Mouse (Mus musculus): Measurements from ENCODE around the gene Ccl26. TPM values are rescaled to one million over a fixed set of nuclear protein-coding genes. Genes with fewer than 3 reads are reported as not detected.

Ccl26 gene
- polyA plus RNA-seq, 1 experiment from 2014 or later, result not detected

DNA sequence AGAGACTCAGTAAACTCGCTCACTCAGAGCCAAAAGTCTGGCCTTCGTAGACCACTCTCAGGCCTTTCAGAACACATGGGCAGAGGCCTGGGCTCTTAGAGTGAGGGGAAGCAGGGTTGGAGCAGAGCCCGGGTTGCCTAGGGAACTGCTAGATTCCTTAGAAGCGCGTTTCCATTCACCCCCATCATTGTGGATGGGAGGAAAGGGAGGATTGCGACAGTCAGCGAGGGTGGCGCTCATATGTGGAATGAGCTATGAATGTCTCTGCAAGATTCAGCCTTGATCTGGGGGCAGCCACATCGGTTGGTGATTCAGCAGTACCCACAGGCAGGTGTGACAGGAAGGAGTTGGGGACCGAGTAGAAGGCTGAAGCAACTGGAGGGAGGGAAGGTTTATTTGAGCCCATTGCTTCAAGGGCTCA, 16.0 kb upstream of the Ccl26 start:
- no peaks in the 10 kb centered on the region for H3K36me3 ChIP-seq (ENCODE audit: control insufficient read depth, insufficient read depth, low read length)
- 86% methylated on average over 10 of the region's 10 CpGs for WGBS
- no peak overlapping the region for H3K4me3 ChIP-seq (ENCODE audit: low read length)
- H3K9me3 ChIP-seq (ENCODE audit: control insufficient read depth, low read length), result no peaks in the 10 kb centered on the region
- no peak for ATAC-seq (ENCODE audit: low FRiP score, low TSS enrichment)
- H3K4me1 ChIP-seq (ENCODE audit: control insufficient read depth, insufficient read depth, low read length), result no peaks in the 10 kb centered on the region
- no peak overlapping the region for H3K4me2 ChIP-seq (replicated peaks; ENCODE audit: low read depth, low read length)
- H3K27me3 ChIP-seq (ENCODE audit: control insufficient read depth, insufficient read depth, low read length), result no peaks in the 10 kb centered on the region
- no peak overlapping the region for H3K27ac ChIP-seq (ENCODE audit: low read depth, low read length)
- H3K9ac ChIP-seq (ENCODE audit: low read depth, low read length), result no peak overlapping the region

DNA sequence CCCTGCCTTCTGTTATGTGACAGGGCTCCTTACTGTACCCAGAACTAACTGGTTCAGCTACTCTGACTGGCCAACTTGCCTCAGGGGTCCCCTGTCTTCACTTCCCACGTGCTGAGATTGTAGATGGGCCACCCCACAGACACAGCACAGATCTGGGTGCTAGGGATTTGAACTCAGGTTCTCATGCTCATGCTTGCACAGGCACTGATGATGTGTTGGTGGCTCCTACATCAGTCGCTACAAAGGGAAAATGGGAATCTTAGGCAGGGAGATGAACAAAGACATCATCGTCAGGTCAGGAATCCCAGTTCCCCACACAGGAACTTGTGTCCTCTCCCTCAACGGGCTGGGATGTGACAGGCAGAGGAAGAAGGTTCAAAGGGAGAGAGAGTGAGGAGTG, 12.7 kb upstream of the Ccl26 start:
- H3K9ac ChIP-seq (ENCODE audit: low read depth, low read length), result no peak overlapping the region
- no peaks in the 10 kb centered on the region for H3K4me1 ChIP-seq (ENCODE audit: control insufficient read depth, insufficient read depth, low read length)
- H3K4me3 ChIP-seq (ENCODE audit: low read length), result no peak overlapping the region
- 72% methylated on average over 4 of the region's 4 CpGs for WGBS
- ATAC-seq (ENCODE audit: low FRiP score, low TSS enrichment), result no peak
- no peaks in the 10 kb centered on the region for H3K36me3 ChIP-seq (ENCODE audit: control insufficient read depth, insufficient read depth, low read length)
- no peak overlapping the region for H3K27ac ChIP-seq (ENCODE audit: low read depth, low read length)
- no peak overlapping the region for H3K4me2 ChIP-seq (replicated peaks; ENCODE audit: low read depth, low read length)
- no peaks in the 10 kb centered on the region for H3K27me3 ChIP-seq (ENCODE audit: control insufficient read depth, insufficient read depth, low read length)
- H3K9me3 ChIP-seq (ENCODE audit: control insufficient read depth, low read length), result no peaks in the 10 kb centered on the region

DNA sequence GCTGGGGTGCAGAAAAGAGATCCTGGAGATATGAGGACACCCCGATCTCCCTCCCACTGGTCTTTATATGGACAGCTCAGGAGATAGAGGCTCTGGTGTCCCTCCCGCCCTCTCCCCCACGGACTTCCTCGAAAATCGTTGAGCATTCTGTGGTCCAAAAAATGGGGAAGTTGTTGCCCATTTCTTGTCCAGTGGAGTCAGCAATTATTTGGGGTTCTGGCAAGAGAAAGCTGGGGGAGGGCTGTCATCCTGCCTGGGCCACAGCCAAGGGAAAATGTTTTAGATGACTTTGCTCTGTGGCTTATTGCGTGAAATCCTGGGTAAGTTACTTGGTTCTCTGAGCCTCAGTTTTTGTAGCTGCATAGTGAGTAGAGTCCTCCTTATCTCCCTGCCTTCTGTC, 9.6 kb upstream of the Ccl26 start, which contains the start of gene Ccl24:
TSS of gene Ccl24 (minus strand) at position 44 of the 400 bp plus-strand sequence.
- 91% methylated on average over 6 of the region's 6 CpGs for WGBS
- no peak within 1 kb of the TSS for H3K4me3 ChIP-seq (ENCODE audit: low read length)
- no peak for ATAC-seq (ENCODE audit: low FRiP score, low TSS enrichment)
- H3K4me1 ChIP-seq (ENCODE audit: control insufficient read depth, insufficient read depth, low read length), result no peaks in the 10 kb centered on the region
- no peaks in the 10 kb centered on the region for H3K36me3 ChIP-seq (ENCODE audit: control insufficient read depth, insufficient read depth, low read length)
- H3K9me3 ChIP-seq (ENCODE audit: control insufficient read depth, low read length), result no peaks in the 10 kb centered on the region
- no peak within 1 kb of the TSS for H3K27ac ChIP-seq (ENCODE audit: low read depth, low read length)
- no peaks in the 10 kb centered on the region for H3K27me3 ChIP-seq (ENCODE audit: control insufficient read depth, insufficient read depth, low read length)
- no peak within 1 kb of the TSS for H3K9ac ChIP-seq (ENCODE audit: low read depth, low read length)
- H3K4me2 ChIP-seq (replicated peaks; ENCODE audit: low read depth, low read length), result no peak within 1 kb of the TSS

DNA sequence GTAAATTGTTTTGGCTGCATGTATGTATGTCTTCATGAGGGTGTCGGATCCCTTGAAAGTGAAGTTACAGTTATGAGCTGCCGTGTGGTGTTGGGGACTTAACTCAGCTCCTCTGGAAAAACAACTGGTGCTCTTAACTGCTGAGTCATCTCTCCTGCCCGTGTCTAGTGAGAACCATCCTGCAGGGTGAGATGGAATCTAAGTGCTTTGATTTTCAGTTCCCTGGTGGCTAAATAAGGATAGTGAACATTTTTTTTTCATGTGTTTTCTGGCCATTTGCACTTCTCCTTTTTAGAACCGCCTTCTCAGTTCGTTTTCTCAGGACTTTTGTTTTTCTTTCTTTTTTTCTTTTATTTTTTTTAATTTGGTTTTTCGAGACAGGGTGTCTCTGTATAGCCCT, 5.3 kb upstream of the Ccl26 start:
- no peak overlapping the region for H3K4me3 ChIP-seq (ENCODE audit: low read length)
- H3K4me2 ChIP-seq (replicated peaks; ENCODE audit: low read depth, low read length), result no peak overlapping the region
- H3K27ac ChIP-seq (ENCODE audit: low read depth, low read length), result no peak overlapping the region
- H3K4me1 ChIP-seq (ENCODE audit: control insufficient read depth, insufficient read depth, low read length), result no peaks in the 10 kb centered on the region
- H3K9ac ChIP-seq (ENCODE audit: low read depth, low read length), result no peak overlapping the region
- no peaks in the 10 kb centered on the region for H3K9me3 ChIP-seq (ENCODE audit: control insufficient read depth, low read length)
- no peak for ATAC-seq (ENCODE audit: low FRiP score, low TSS enrichment)
- H3K36me3 ChIP-seq (ENCODE audit: control insufficient read depth, insufficient read depth, low read length), result no peaks in the 10 kb centered on the region
- no peaks in the 10 kb centered on the region for H3K27me3 ChIP-seq (ENCODE audit: control insufficient read depth, insufficient read depth, low read length)
- WGBS, result 59% methylated on average over 6 of the region's 6 CpGs

DNA sequence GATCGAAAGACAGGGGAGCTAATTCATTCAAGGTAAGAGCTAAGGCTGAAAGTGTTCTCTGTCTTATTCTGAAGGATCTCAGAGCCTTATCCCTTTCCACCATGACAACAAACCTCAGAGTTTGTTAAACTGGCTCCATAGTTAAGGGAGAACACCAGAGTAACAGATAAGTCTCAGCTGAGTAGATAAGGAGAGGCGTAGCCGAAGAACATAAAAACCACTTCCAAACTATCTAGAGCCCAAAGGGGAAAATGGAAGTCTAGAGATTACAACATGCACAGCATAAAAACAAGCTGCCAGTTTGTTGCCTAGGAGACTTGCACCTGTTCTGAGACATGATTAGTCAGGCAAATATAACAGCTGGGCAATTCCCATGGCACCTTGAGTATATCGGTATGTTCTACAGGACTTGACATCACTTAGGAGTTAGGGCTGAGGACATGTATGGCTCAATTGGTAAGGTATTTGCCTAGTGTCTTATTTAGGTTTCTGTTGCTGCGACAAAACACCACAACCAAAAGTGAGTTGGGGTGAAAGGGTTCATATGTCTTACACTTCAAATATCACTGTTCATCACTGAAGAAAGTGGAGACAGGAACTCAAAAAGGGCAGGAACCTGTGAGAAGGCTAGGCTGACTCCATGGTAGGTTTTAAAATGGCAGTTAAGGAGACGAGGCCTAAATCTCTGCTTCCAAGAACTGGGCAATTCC, 4.3 kb upstream of the Ccl26 start:
- Histone ChIP-seq H3K4me1 (ENCODE audit: control insufficient read depth, insufficient read depth, low read length) (no peaks in the 10 kb centered on the region), H3K27me3 (ENCODE audit: control insufficient read depth, insufficient read depth, low read length) (no peaks in the 10 kb centered on the region), H3K36me3 (ENCODE audit: control insufficient read depth, insufficient read depth, low read length) (no peaks in the 10 kb centered on the region), H3K9me3 (ENCODE audit: control insufficient read depth, low read length) (no peaks in the 10 kb centered on the region), H3K4me2 (replicated peaks; ENCODE audit: low read depth, low read length) (no peak overlapping the region), H3K4me3 (ENCODE audit: low read length) (no peak overlapping the region), H3K27ac (ENCODE audit: low read depth, low read length) (no peak overlapping the region), H3K9ac (ENCODE audit: low read depth, low read length) (no peak overlapping the region)
- no peak for ATAC-seq (ENCODE audit: low FRiP score, low TSS enrichment)
- 92% methylated on average over 6 of the region's 6 CpGs for WGBS

DNA sequence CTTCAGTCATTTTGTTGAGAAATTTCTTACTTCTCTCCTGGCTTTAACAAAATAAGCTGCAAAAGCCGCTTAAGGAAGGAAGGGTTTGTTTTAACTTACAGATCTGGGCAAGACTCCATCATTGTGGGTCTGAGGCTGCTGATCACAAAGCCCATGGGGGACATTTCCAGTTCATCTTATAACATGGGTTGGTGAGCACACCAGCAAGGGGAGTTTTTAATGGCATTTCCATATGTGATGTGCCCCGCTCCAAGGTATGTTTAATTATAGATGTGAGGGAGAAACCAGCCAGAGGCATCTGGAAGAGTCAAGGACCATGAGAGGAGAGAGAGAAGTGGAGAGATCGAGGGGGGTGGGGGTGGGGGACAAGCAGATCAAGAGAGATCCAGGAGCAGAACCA, 5.7 kb downstream of the Ccl26 start:
- Histone ChIP-seq H3K4me3 (ENCODE audit: low read length) (no peak overlapping the region), H3K27ac (ENCODE audit: low read depth, low read length) (no peak overlapping the region), H3K9ac (ENCODE audit: low read depth, low read length) (no peak overlapping the region), H3K27me3 (ENCODE audit: control insufficient read depth, insufficient read depth, low read length) (no peaks in the 10 kb centered on the region), H3K36me3 (ENCODE audit: control insufficient read depth, insufficient read depth, low read length) (no peaks in the 10 kb centered on the region), H3K4me2 (replicated peaks; ENCODE audit: low read depth, low read length) (no peak overlapping the region), H3K4me1 (ENCODE audit: control insufficient read depth, insufficient read depth, low read length) (0 out of 2 replicates have a peak, but pooled peaks cover 2% of the 10 kb centered on the region), H3K9me3 (ENCODE audit: control insufficient read depth, low read length) (no peaks in the 10 kb centered on the region)
- WGBS, result 77% methylated on average over 3 of the region's 3 CpGs
- no peak for ATAC-seq (ENCODE audit: low FRiP score, low TSS enrichment)

DNA sequence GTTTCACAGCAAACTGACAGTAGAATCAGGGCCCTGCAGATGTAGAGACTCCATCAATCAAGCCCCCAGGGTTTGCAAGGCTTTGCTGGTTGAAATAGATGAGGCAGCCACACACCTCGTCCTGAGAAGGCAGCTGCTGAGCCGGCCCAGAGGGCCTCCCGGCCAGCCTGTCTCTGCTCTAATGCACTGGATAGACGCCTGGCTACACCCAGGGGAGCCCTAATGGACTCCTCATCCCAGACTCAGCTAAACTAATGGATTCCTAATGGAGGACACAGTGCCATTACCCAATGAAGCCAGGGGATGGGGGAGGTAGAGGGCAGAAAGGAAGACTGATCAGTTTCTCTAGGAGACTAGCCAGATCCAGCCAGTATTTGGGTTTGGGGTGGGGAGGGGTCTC, 6.3 kb downstream of the Ccl26 start:
- no peak overlapping the region for H3K27ac ChIP-seq (ENCODE audit: low read depth, low read length)
- 0 out of 2 replicates have a peak, but pooled peaks cover 2% of the 10 kb centered on the region for H3K4me1 ChIP-seq (ENCODE audit: control insufficient read depth, insufficient read depth, low read length)
- no peak overlapping the region for H3K4me2 ChIP-seq (replicated peaks; ENCODE audit: low read depth, low read length)
- no peak overlapping the region for H3K9ac ChIP-seq (ENCODE audit: low read depth, low read length)
- 14% methylated on average over 4 of the region's 4 CpGs for WGBS
- H3K27me3 ChIP-seq (ENCODE audit: control insufficient read depth, insufficient read depth, low read length), result no peaks in the 10 kb centered on the region
- H3K4me3 ChIP-seq (ENCODE audit: low read length), result no peak overlapping the region
- ATAC-seq (ENCODE audit: low FRiP score, low TSS enrichment), result no peak
- H3K9me3 ChIP-seq (ENCODE audit: control insufficient read depth, low read length), result no peaks in the 10 kb centered on the region
- H3K36me3 ChIP-seq (ENCODE audit: control insufficient read depth, insufficient read depth, low read length), result no peaks in the 10 kb centered on the region

DNA sequence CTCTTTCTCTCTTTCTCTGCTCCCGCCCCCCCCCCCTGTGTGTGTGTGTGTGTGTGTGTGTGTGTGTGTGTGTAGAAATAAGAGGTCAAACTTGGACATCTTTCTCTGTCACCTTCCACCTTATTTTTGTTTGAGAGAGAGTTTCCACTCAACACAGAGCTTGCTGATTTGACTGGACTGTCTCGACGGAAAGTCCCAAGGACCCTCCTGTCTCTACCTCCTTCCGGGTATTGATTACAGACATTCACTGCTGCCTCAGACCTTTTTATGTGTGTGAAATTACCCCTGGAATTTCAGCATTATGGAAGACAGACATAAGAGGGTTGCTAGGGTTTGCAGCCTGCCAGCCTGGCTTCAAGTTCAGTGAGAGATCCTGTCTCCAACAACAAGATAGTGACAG, 7.1 kb downstream of the Ccl26 start:
- no peaks in the 10 kb centered on the region for H3K27me3 ChIP-seq (ENCODE audit: control insufficient read depth, insufficient read depth, low read length)
- no peaks in the 10 kb centered on the region for H3K9me3 ChIP-seq (ENCODE audit: control insufficient read depth, low read length)
- no peak overlapping the region for H3K4me2 ChIP-seq (replicated peaks; ENCODE audit: low read depth, low read length)
- no peak for ATAC-seq (ENCODE audit: low FRiP score, low TSS enrichment)
- no peak overlapping the region for H3K27ac ChIP-seq (ENCODE audit: low read depth, low read length)
- 0 out of 2 replicates have a peak, but pooled peaks cover 2% of the 10 kb centered on the region for H3K4me1 ChIP-seq (ENCODE audit: control insufficient read depth, insufficient read depth, low read length)
- WGBS, result 78% methylated on average over 3 of the region's 4 CpGs
- no peaks in the 10 kb centered on the region for H3K36me3 ChIP-seq (ENCODE audit: control insufficient read depth, insufficient read depth, low read length)
- H3K4me3 ChIP-seq (ENCODE audit: low read length), result no peak overlapping the region
- no peak overlapping the region for H3K9ac ChIP-seq (ENCODE audit: low read depth, low read length)

DNA sequence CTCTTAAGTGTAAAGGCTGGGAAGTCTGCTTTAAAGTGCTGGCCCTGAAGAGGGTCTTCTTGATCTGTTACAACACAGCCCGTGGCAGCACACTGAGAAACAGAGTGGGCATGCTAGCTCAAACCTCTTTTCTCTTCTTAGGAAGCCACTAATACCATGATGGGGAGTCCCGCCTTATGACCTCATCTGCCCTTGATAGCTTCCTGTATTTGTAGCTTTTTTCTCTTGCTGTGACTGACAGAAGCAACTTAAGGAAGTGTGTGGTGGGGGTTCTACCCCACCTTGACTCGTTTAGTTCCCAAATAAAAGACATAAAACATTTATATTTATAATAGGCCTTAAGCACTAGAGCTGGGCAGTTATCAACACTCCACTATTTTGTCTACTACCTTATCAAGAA, 11.8 kb downstream of the Ccl26 start:
- H3K27ac ChIP-seq (ENCODE audit: low read depth, low read length), result no peak overlapping the region
- H3K4me1 ChIP-seq (ENCODE audit: control insufficient read depth, insufficient read depth, low read length), result 0 out of 2 replicates have a peak, but pooled peaks cover 2% of the 10 kb centered on the region
- H3K4me2 ChIP-seq (replicated peaks; ENCODE audit: low read depth, low read length), result no peak overlapping the region
- H3K9ac ChIP-seq (ENCODE audit: low read depth, low read length), result no peak overlapping the region
- ATAC-seq (ENCODE audit: low FRiP score, low TSS enrichment), result no peak
- no peaks in the 10 kb centered on the region for H3K36me3 ChIP-seq (ENCODE audit: control insufficient read depth, insufficient read depth, low read length)
- H3K9me3 ChIP-seq (ENCODE audit: control insufficient read depth, low read length), result no peaks in the 10 kb centered on the region
- WGBS, result 71% methylated on average over 3 of the region's 3 CpGs
- H3K4me3 ChIP-seq (ENCODE audit: low read length), result no peak overlapping the region
- H3K27me3 ChIP-seq (ENCODE audit: control insufficient read depth, insufficient read depth, low read length), result no peaks in the 10 kb centered on the region

Data from kidney, embryonic 14.5 days (tissue).